Mouse (Mus musculus) left cerebral cortex, adult 8-10 months (tissue): Measurements from ENCODE around the gene Rspo4. TPM values are rescaled to one million over a fixed set of nuclear protein-coding genes. Genes with fewer than 3 reads are reported as not detected.

ENCODE experiments used
- DNase-seq, 2 experiments: peaks; one replicate each; pipeline ENCODE4 v3.0.0; 2022; ENCODE audit warnings: low spot score in 2 of 2
- total RNA-seq, 4 experiments: library from RNA; stranded (reverse); gene quantifications; 2 replicates each; pipeline ENCODE4 v1.2.4; 2022

Rspo4 gene
- total RNA-seq, 4 experiments from 2014 or later: 0.37 TPM; not detected in 3

DNA sequence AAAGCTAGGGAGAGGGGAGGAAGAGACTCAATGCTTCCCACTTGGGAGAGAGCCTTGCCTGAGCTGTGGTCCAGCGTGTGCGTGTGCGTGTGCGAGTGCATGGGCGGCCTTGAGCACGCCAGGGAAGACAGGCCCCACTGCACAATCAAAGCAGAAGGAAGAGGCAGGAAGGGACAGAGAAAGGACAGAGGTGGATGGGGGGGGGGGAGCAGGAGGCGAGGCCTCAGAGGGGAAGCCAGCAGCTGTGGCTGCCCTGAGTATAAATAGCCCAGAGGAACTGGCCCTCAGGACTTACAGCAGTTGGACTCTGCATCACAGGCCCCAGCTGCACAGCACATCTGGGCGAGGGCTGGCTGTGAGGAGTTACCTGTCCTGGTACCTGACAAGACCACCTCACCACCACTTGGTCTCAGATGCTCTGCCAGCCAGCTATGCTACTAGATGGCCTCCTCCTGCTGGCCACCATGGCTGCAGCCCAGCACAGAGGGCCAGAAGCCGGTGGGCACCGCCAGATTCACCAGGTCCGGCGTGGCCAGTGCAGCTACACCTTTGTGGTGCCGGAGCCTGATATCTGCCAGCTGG, 68.3 kb downstream of the Rspo4 start, which contains the start of gene Angpt4:
TSS of gene Angpt4 (plus strand) at position 292 of the 582 bp plus-strand sequence.
- no peak for DNase-seq

DNA sequence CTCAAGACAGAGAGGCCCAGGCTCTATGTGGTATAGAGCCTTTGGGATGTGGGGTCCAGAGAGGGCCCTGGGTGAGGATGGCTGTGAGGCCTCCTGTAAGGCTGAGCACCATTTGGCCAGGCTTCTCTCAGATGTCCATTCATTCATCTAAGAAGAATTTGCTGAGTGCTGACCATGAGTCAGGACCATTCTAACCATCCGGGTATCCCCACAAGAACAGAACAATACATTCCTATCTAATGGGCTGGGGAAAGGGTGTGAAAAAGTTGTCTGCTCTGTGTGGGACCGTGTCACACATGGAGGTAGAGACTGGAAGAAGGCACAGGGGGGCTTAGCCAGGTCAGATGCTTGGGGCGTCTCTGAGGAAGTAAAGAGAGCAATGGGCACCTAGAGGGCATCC, 69.0 kb downstream of the Rspo4 start:
- DNase-seq: no peak

DNA sequence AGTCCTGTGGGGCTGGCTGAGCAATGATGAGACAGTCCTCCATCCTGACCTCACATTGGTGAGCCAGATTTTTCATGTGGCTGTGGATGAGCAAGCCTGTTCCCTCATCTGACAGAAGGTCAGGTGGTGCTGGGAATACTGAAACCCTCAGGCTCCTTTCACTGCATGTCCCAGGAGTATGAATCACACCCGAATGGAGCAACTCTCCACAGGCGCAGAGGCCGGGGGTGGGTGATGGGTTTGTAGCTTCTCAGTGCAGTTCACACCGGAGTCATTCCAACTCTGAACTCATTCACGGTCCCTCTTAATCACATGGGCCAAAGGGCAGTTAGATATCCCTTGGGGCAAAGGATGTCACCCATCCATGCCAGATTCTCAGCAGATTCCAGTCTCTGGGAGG, 71.4 kb downstream of the Rspo4 start:
- DNase-seq: no peak

DNA sequence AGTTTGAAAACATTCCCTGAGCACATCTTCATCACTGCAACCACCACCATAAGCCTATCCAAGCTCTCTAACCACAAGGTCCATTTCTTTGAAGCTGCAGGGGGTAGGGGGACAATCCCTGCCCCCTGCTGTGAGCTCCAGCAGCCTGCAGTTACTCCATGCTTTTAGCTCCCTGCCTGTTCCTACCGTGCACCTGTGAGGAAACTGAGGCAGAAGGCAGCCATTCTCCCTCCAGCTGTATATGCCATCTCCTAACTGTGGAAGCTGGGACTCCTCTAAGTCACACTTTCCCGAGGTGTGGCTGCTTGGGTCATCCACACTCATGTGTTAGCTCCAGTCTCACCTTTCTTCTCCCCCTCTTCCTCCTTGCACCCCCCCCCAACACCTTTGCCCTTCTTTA, 72.4 kb downstream of the Rspo4 start:
- no peak for DNase-seq

DNA sequence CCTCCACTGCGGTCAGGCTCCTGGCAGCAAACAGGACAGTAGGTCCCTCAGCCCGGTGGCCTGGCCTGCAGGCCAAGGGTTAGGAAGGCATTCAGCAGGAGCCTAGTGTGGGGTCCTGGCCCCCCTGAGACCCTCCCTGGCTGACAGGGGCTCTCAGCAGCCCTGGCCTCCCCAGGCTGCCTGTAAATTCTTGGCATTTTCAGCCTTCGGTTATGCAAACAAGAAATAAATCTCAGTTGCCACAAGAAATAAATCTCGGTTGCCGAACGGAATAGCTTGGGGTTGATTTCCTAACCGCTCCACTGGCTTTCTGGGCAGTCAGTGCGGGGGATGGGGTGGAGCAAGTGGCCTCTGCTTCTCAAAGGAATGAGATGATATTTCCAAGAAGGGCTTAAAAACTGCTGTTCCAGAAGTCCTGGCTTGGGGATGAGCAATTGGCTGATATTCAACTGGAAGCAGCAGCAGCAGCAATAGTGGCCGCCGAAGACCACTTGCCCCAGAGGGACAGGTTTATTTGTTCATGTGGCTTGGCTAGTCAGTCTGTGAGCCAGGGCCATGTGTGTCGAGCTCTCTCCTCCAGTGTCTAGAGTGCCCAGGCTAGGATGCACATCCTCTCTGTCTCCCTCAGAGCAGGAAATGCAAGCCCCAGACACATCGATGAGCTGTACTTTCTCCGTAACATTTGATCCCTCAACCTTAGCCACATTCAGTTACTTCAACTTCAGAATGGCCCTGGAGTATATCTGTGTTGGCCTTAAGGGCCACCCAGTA, 73.5 kb downstream of the Rspo4 start:
- no peak for DNase-seq

DNA sequence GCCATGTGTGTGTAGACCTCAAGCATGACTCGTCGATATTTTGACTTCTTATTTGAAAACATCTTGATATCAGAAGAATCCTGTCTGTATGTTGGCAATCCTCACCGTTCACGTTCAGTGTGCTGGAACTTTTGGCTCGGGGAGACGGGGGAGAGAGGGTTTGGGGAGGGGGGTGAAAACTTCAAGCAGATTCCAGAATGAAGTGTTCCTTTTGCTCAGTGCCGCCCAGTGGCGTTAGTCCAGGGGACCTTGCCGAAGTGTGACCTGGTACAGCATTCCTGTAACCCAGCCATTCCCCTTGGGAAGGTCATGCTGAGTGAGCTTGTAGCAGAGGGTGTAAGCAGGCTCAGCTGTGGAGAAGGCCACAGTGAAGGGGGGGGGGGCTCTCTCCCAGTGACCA, 76.4 kb downstream of the Rspo4 start:
- DNase-seq: no peak

DNA sequence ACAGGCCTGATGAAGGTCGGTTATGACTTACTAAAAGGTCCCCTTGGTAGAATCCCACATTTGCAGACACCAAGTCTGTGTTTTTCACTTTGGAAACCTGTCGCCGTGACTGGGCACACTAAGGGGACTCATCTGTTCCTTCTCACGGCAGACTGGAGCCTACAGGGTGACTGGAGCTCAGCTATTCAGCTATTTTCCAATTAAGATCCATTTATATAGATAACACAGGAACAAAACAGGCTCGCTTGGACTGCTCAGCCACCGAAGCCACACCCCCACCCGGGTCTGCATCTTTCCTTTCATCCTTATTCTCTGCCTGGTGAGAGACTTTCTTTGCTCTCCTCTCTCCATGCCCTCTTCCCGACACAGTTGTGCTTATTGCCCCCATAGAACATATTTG, 78.3 kb downstream of the Rspo4 start:
- DNase-seq: no peak

DNA sequence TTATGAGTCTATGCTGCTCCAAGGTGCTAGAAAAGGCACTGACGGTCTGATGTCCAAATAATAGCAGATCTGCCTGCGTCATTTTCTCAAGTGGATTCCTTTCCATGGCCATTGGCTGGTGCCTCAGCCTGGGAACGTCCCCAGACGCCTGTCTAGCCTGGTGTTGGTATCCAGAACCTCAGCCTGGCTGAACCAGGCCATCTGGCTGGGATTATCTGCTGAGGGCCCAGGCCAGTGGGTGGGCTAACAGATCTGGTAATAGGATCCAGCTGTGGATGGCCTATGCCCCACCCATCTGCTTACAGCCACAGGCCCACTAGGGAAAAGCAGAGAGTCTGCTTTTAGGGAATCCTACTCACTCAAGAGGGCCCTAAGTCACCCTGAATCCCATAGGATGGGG, 78.9 kb downstream of the Rspo4 start:
- DNase-seq: no peak

Other genes starting within 250 kb of the Rspo4 start
- 100 to 1,000 TPM; 275 to 336 (median 309) TPM for gene Snph, start 210.3 kb upstream of the Rspo4 start, total RNA-seq
- gene Rad21l, start 174.4 kb upstream of the Rspo4 start, total RNA-seq: 1 to 10 TPM; 1.8 to 2.5 (median 2.1) TPM
- gene Tmem74b, start 140.9 kb upstream of the Rspo4 start, total RNA-seq: 10 to 100 TPM in 2 of 4 experiments, 1 to 10 TPM in 2; 9.7 to 11.8 (median 10.4) TPM
- 10 to 100 TPM; 44.8 to 54.4 (median 48.6) TPM for gene Psmf1, start 98.7 kb upstream of the Rspo4 start, total RNA-seq
- gene Angpt4, start 68.3 kb downstream of the Rspo4 start, total RNA-seq: under 1 TPM in 1 of 4 experiments, not detected in 3; 0.14 TPM
- gene Fam110a, start 137.3 kb downstream of the Rspo4 start, total RNA-seq: 1 to 10 TPM; 6.7 to 7.6 (median 7.0) TPM
- 1 to 10 TPM; 1.8 to 3.0 (median 2.2) TPM for gene Slc52a3, start 153.6 kb downstream of the Rspo4 start, total RNA-seq
- gene Scrt2, start 238.6 kb downstream of the Rspo4 start, total RNA-seq: 10 to 100 TPM; 17.9 to 22.5 (median 20.4) TPM